In the genomic region with DNA sequence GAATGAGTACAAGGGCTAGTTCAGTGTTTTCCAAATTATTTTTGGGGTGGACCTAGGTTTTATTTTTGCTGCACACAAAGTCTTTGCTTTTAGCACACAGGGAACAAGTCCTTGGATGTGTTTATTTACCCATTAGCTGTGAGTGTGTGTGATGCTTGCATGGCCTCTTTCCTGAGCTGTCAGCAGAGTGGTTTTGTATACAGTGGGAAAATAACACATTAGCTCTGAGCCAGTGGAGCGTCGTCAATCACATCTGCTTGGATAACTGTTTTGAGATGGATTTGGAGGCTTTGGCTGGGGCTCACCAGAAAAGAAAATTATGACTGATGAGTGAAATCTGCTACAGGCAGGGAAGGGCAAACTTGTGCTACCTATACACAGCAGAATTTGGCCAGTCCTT, we compare ENCODE assay signal across 32 mouse cellular contexts. TPM values are rescaled to one million over a fixed set of nuclear protein-coding genes. Genes with fewer than 3 reads are reported as not detected.
DNase-seq lines count a peak whose midpoint lies in the region; ATAC-seq and TF ChIP-seq lines count a peak whose summit lies in the region.
"Had no signal": no experiment of that assay in that cellular context is flagged by ENCODE, and none has a peak within 500 bp of the region (broad histone marks: within the 10 kb centered on the region; RNA-seq: fewer than 3 reads in every experiment).

No protein-coding gene starts in this region.

- H3K27ac ChIP-seq in forebrain, embryonic 12.5 days = no peak overlapping the region
- no peak overlapping the region for H3K27ac ChIP-seq in forebrain, embryonic 10.5 days
- H3K27ac ChIP-seq in hindbrain, postnatal 0 days = no peak overlapping the region
- H3K27ac ChIP-seq in hindbrain, embryonic 14.5 days = no peak overlapping the region
- H3K27ac ChIP-seq: heart, embryonic 10.5 days; kidney, embryonic 15.5 days; limb, embryonic 13.5 days; liver, embryonic 12.5 days; stomach, postnatal 0 days had no signal

- no peaks in the 10 kb centered on the region for H3K36me3 ChIP-seq in forebrain, embryonic 12.5 days (replicated peaks)
- no peaks in the 10 kb centered on the region for H3K36me3 ChIP-seq in forebrain, embryonic 10.5 days (replicated peaks)
- H3K36me3 ChIP-seq in hindbrain, postnatal 0 days (ENCODE audit: insufficient read depth, low read length) = no peaks in the 10 kb centered on the region
- H3K36me3 ChIP-seq in hindbrain, embryonic 14.5 days (replicated peaks; ENCODE audit: control insufficient read depth, insufficient read depth) = no peaks in the 10 kb centered on the region
- H3K36me3 ChIP-seq: heart, embryonic 10.5 days; kidney, embryonic 15.5 days; limb, embryonic 13.5 days; liver, embryonic 12.5 days had no signal

- DNase-seq in forebrain, embryonic 10.5 days (ENCODE audit: extremely low spot score, low spot score) = no peak
- DNase-seq in hindbrain, postnatal 0 days (ENCODE audit: low spot score) = peak; percentile 36
- DNase-seq in hindbrain, embryonic 14.5 days (ENCODE audit: low spot score) = no peak
- DNase-seq in 3T3-L1 (ENCODE audit: low read depth, low spot score) = peak; percentile 28
- peak; percentile 36 for DNase-seq in lung, postnatal 10 days
- DNase-seq in kidney, adult 8-10 months = no peak
- no peak for DNase-seq in layer of hippocampus, adult 11-12 months (ENCODE audit: low spot score)
- DNase-seq: adrenal gland, adult 2 months; cerebellum, adult 2 months; cerebellum, postnatal 36 days; embryo, embryonic 11 days; gastrocnemius, postnatal 10 days; kidney, postnatal 36 days; right cerebral cortex, postnatal 14 days; thymus, adult 2 months; thymus, postnatal 4 days had no signal

- H3K4me3 ChIP-seq in forebrain, embryonic 12.5 days (replicated peaks) = no peak overlapping the region
- no peak overlapping the region for H3K4me3 ChIP-seq in forebrain, embryonic 10.5 days
- no peak overlapping the region for H3K4me3 ChIP-seq in hindbrain, postnatal 0 days (ENCODE audit: low read length)
- H3K4me3 ChIP-seq in hindbrain, embryonic 14.5 days (replicated peaks; ENCODE audit: low read length) = no peak overlapping the region
- H3K4me3 ChIP-seq: heart, embryonic 10.5 days; kidney, embryonic 15.5 days; limb, embryonic 13.5 days; liver, embryonic 12.5 days had no signal

- H3K9ac ChIP-seq in forebrain, embryonic 12.5 days = no peak overlapping the region
- no peak overlapping the region for H3K9ac ChIP-seq in hindbrain, postnatal 0 days (replicated peaks; ENCODE audit: low read length)
- no peak overlapping the region for H3K9ac ChIP-seq in hindbrain, embryonic 14.5 days
- H3K9ac ChIP-seq: kidney, embryonic 15.5 days; limb, embryonic 13.5 days; liver, embryonic 12.5 days had no signal

- no peaks in the 10 kb centered on the region for H3K27me3 ChIP-seq in forebrain, embryonic 12.5 days
- no peaks in the 10 kb centered on the region for H3K27me3 ChIP-seq in forebrain, embryonic 10.5 days (ENCODE audit: poor library complexity, severe bottlenecking)
- no peaks in the 10 kb centered on the region for H3K27me3 ChIP-seq in hindbrain, postnatal 0 days (ENCODE audit: insufficient read depth, low read length)
- H3K27me3 ChIP-seq in hindbrain, embryonic 14.5 days (ENCODE audit: control insufficient read depth, insufficient read depth, low read length) = no peaks in the 10 kb centered on the region
- H3K27me3 ChIP-seq: kidney, embryonic 15.5 days; limb, embryonic 13.5 days; liver, embryonic 12.5 days; Patski had no signal

- peaks cover 6% of the 10 kb centered on the region; the same call in 1 of the 2 replicates for H3K4me1 ChIP-seq in forebrain, embryonic 12.5 days
- peaks cover 21% of the 10 kb centered on the region; the same call in 1 of the 2 replicates for H3K4me1 ChIP-seq in forebrain, embryonic 10.5 days
- peaks cover 3% of the 10 kb centered on the region; the same call in 1 of the 2 replicates for H3K4me1 ChIP-seq in hindbrain, postnatal 0 days (ENCODE audit: insufficient read depth, low read length)
- peaks cover 5% of the 10 kb centered on the region; the same call in 1 of the 2 replicates for H3K4me1 ChIP-seq in hindbrain, embryonic 14.5 days (replicated peaks; ENCODE audit: control insufficient read depth, insufficient read depth, low read length)
- H3K4me1 ChIP-seq: limb, embryonic 13.5 days had no signal

- 49% methylated on average over 2 of the region's 2 CpGs for WGBS in forebrain, embryonic 12.5 days
- WGBS in forebrain, embryonic 10.5 days = 83% methylated on average over 2 of the region's 2 CpGs
- 51% methylated on average over 2 of the region's 2 CpGs for WGBS in hindbrain, postnatal 0 days
- WGBS in hindbrain, embryonic 14.5 days = 63% methylated on average over 2 of the region's 2 CpGs

- no peak for TF ChIP-seq CTCF in hindbrain, postnatal 0 days (IDR thresholded peaks at IDR 0.05; ENCODE audit: low read depth)

- H3K9me3 ChIP-seq in forebrain, embryonic 12.5 days = no peaks in the 10 kb centered on the region
- H3K9me3 ChIP-seq in forebrain, embryonic 10.5 days = no peaks in the 10 kb centered on the region
- no peaks in the 10 kb centered on the region for H3K9me3 ChIP-seq in hindbrain, postnatal 0 days (ENCODE audit: low read length)
- H3K9me3 ChIP-seq in hindbrain, embryonic 14.5 days (ENCODE audit: control insufficient read depth, low read length) = no peaks in the 10 kb centered on the region
- H3K9me3 ChIP-seq: heart, embryonic 10.5 days; kidney, embryonic 15.5 days; limb, embryonic 13.5 days; liver, embryonic 12.5 days had no signal

- peak; percentile 44; the same call in 1 of the 2 replicates for ATAC-seq in forebrain, embryonic 12.5 days (ENCODE audit: low FRiP score)
- ATAC-seq in hindbrain, postnatal 0 days = no peak
- ATAC-seq in hindbrain, embryonic 14.5 days (ENCODE audit: low FRiP score) = no peak; the same call in 1 of the 2 replicates
- ATAC-seq: CD4-positive, CD25-positive, alpha-beta regulatory T cell, adult 4 months; intestine, embryonic 16.5 days; liver, embryonic 12.5 days had no signal

- no peak overlapping the region for H3K4me2 ChIP-seq in forebrain, embryonic 12.5 days
- no peak overlapping the region for H3K4me2 ChIP-seq in hindbrain, postnatal 0 days (ENCODE audit: low read depth, low read length)
- H3K4me2 ChIP-seq in hindbrain, embryonic 14.5 days (replicated peaks) = no peak overlapping the region
- H3K4me2 ChIP-seq: kidney, embryonic 15.5 days; limb, embryonic 13.5 days; liver, embryonic 12.5 days had no signal

RNA-seq across cellular contexts. Expression of gene Nobox, which starts 33.0 kb away (rescaled TPM):
- polyA plus RNA-seq in forebrain, embryonic 12.5 days (2016; fragmentation: Nextera tagmentation; extraction: Ambion mirVana) = not detected in 2 replicates
- not detected in 2 replicates for polyA plus RNA-seq in forebrain, embryonic 10.5 days (2016; fragmentation: Nextera tagmentation; extraction: Ambion mirVana)
- total RNA-seq in hindbrain, postnatal 0 days (2014; rRNA removed) = not detected in 2 replicates
- polyA plus RNA-seq in hindbrain, postnatal 0 days (2015; fragmentation: Nextera tagmentation; extraction: Ambion mirVana) = not detected in 2 replicates
- not detected in 2 replicates for polyA plus RNA-seq in hindbrain, embryonic 14.5 days (2014; fragmentation: Nextera tagmentation; extraction: Ambion mirVana)
- total RNA-seq: adrenal gland, adult 2 months; gastrocnemius, postnatal 10 days; granulocyte monocyte progenitor cell, adult 5-6 weeks; hematopoietic stem cell, adult 5-6 weeks; left cerebral cortex, postnatal 25 days; monocyte, adult 5-6 weeks; neutrophil, adult 5-6 weeks had no signal
- polyA plus RNA-seq: adrenal gland, adult 2 months; CD4-positive, CD25-positive, alpha-beta regulatory T cell, adult 4 months; embryonic facial prominence, embryonic 14.5 days; heart, embryonic 10.5 days; heart, postnatal 0 days; intestine, embryonic 16.5 days; kidney, embryonic 15.5 days; limb, embryonic 13.5 days; liver, embryonic 12.5 days; Patski; stomach, postnatal 0 days had no signal

Comparison
In these comparisons a context has a peak if more than half of its experiments do, and no peak if none do; other contexts are left out.
1. DNase-seq: peak in hindbrain, postnatal 0 days (single experiment), 3T3-L1 (single experiment) and lung, postnatal 10 days (single experiment); none in forebrain, embryonic 10.5 days (single experiment), hindbrain, embryonic 14.5 days (single experiment), kidney, adult 8-10 months (0 of 2) and layer of hippocampus, adult 11-12 months (single experiment).